Mouse (Mus musculus): ENCODE measurements around the gene Gm17349.

DNA sequence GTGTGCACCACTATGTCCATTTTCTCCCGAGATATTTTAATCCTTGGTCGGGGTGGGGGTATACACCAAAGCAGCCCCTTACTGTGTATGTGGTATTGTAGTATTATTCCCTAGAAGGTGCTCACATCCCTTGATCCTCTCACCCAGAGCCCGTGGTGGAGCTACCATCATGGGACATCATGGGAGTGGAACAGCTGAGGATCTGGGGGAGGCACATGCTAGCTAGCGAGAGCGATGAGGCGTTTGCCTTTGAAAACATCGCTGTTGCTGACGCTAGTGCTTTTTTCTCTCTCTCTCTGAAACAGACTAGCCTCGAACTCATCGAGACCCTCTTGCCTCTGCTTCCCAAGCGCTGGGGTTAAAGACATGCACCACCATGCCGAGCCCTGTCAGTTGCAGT is 11.5 kb upstream of the Gm17349 start:
- TF ChIP-seq CTCF (IDR thresholded peaks at IDR 0.05; ENCODE audit: low read depth, low read length) (no peak), POLR2A (IDR thresholded peaks at IDR 0.05; ENCODE audit: borderline replicate concordance, low read depth, low read length) (no peak)
